Mouse (Mus musculus) liver, adult 10 weeks (tissue): ENCODE results near the gene Nccrp1. TPM values are rescaled to one million over a fixed set of nuclear protein-coding genes. Genes with fewer than 3 reads are reported as not detected.

ENCODE experiments used
- polyA plus RNA-seq: library from polyadenylated mRNA; stranded (reverse); fragments of 350-450 nt; fragmentation: Illumina TruSeq; extraction: RNeasy Lipid Tissue Mini Kit (QIAGEN cat#74804); gene quantifications from one replicate; pipeline ENCODE4 v1.2.3, GENCODE M21; 2014; ENCODE audit warnings: low read depth, low replicate concordance

Nccrp1 gene
- polyA plus RNA-seq = not detected

DNA sequence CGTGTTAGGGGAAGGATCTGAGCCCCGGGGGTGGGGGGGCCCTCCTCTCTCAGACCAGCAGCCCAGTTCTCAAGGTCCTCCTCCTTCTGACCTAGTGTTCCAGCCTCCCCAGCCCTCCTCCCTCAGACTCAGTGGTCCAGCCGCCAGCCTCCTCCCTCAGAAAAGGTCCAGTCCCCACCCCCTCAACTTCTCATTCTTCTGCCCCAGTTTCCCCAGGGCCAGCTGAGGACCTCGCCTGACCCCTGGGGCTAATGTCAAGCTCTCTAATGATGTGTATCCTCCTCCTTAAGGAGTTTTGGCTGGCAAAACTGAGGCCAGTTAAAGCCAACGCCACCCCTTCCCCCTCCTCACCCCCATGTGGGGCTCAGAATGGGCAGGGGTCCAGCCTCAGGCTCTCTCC is at the start of gene Nccrp1:
Gene Nccrp1, minus strand, starts transcription at position 101 of the 400 bp plus-strand sequence.

GRCm38 (mm10) chr7:28540526-28540925 is 6.5 kb downstream of the Nccrp1 start, which contains the start of gene Sycn:
Gene Sycn, plus strand, starts transcription at chr7:28540885.

GRCm38 (mm10) chr7:28522536-28522935 is 24.5 kb downstream of the Nccrp1 start, which contains the start of gene Ifnl3:
Gene Ifnl3, plus strand, starts transcription at chr7:28522836.

DNA sequence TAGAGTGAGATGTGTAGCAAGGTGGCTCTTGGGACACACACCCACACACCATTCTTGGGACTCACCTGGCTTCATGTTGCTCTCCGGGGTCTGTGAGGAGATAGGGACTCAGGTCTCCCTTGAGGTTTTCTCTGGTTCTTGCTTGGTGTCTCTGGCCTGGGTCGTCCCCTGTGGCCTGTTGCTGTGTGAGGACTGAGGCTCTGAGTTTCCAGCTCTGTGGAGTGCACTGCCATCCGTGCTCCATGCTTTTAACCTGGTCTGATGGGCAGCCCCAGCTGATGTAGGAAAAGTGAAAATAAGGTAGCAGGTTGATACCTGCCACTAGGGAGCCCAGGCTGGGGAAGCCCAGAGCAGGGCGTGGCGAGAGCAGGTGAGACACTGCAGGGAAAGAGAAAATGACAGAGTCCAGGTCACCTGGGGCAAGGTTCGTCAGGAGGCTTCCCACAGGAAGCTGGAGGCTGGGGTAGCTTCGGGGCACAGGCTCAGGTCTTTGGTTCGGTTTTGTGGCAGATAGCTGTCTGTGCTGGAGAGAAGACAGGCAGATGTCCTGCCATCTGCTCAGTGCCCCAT is 36.6 kb downstream of the Nccrp1 start, which contains the start of gene Ifnl2:
Gene Ifnl2, minus strand, starts transcription at position 51 of the 570 bp plus-strand sequence.

Other genes with a start within 250 kb of the Nccrp1 start
- not detected for gene Dll3, start 245.0 kb downstream of the Nccrp1 start, polyA plus RNA-seq
- 6.1 TPM for gene Timm50, start 235.2 kb downstream of the Nccrp1 start, polyA plus RNA-seq
- gene Supt5, start 208.5 kb downstream of the Nccrp1 start, polyA plus RNA-seq = 11.9 TPM
- 116 TPM for gene Rps16, start 196.6 kb downstream of the Nccrp1 start, polyA plus RNA-seq
- 0.74 TPM for gene Plekhg2, start 174.7 kb downstream of the Nccrp1 start, polyA plus RNA-seq
- gene Zfp36, start 167.0 kb downstream of the Nccrp1 start, polyA plus RNA-seq = 87.4 TPM
- gene Med29, start 154.5 kb downstream of the Nccrp1 start, polyA plus RNA-seq = 1.7 TPM
- gene Paf1, start 154.3 kb downstream of the Nccrp1 start, polyA plus RNA-seq = 27.4 TPM
- 8.5 TPM for gene Gmfg, start 109.8 kb downstream of the Nccrp1 start, polyA plus RNA-seq
- not detected for gene Lrfn1, start 95.3 kb downstream of the Nccrp1 start, polyA plus RNA-seq
- not detected for gene Ifnl2, start 36.8 kb downstream of the Nccrp1 start, polyA plus RNA-seq
- not detected for gene Ifnl3, start 24.4 kb downstream of the Nccrp1 start, polyA plus RNA-seq
- not detected for gene Sycn, start 6.4 kb downstream of the Nccrp1 start, polyA plus RNA-seq
- 3.5 TPM for gene Samd4b, start 50.9 kb upstream of the Nccrp1 start, polyA plus RNA-seq
- 0.82 TPM for gene Pak4, start 50.9 kb upstream of the Nccrp1 start, polyA plus RNA-seq
- gene Acp7, start 84.1 kb upstream of the Nccrp1 start, polyA plus RNA-seq = not detected
- not detected for gene Fbxo27, start 145.6 kb upstream of the Nccrp1 start, polyA plus RNA-seq
- gene Fbxo17, start 169.6 kb upstream of the Nccrp1 start, polyA plus RNA-seq = 0.32 TPM
- 34.0 TPM for gene Mrps12, start 194.6 kb upstream of the Nccrp1 start, polyA plus RNA-seq
- gene Sars2, start 194.7 kb upstream of the Nccrp1 start, polyA plus RNA-seq = 0.34 TPM
- gene Ccer2, start 208.9 kb upstream of the Nccrp1 start, polyA plus RNA-seq = not detected
- gene Sirt2, start 219.5 kb upstream of the Nccrp1 start, polyA plus RNA-seq = 16.0 TPM
- 1.1 TPM for gene Nfkbib, start 220.3 kb upstream of the Nccrp1 start, polyA plus RNA-seq
- 0.48 TPM for gene Rinl, start 241.7 kb upstream of the Nccrp1 start, polyA plus RNA-seq